Mouse (Mus musculus) kidney, adult 2 months (tissue): ENCODE data around the gene Oaz3.

Experiments
- CTCF ChIP-seq: fragments of 200-500 bp; conservative IDR thresholded peaks from 2 replicates; pipeline ENCODE4 v1.5.1; 2011; ENCODE audit warnings: low read depth, mild to moderate bottlenecking, control low read depth, low read length, moderate library complexity, mixed read lengths; ENCODE audit not compliant: insufficient read depth, insufficient read length
- POLR2A ChIP-seq: fragments of 200-500 bp; IDR thresholded peaks from one replicate; pipeline ENCODE4 v1.6.1; 2011; ENCODE audit warnings: low read depth, low read length, control low read depth

- TF ChIP-seq CTCF (no peak), POLR2A (no peak)
Measured at GRCm38 (mm10) chr3:94465632-94466430, 22.1 kb upstream of the Oaz3 start.
